Mouse (Mus musculus): ENCODE data around the gene Cltb. TPM values are rescaled to one million over a fixed set of nuclear protein-coding genes. Genes with fewer than 3 reads are reported as not detected.

The Cltb gene
- polyA plus RNA-seq, 1 experiment: 16.9 TPM

- no peak overlapping the region for H3K27ac ChIP-seq (ENCODE audit: insufficient read depth, low read length)
- no peaks in the 10 kb centered on the region; the same call in 1 of the 2 replicates for H3K36me3 ChIP-seq (ENCODE audit: control insufficient read depth, insufficient read depth, low read length)
- no peaks in the 10 kb centered on the region for H3K27me3 ChIP-seq (ENCODE audit: control insufficient read depth, insufficient read depth, low read length)
- no peaks in the 10 kb centered on the region for H3K4me1 ChIP-seq (ENCODE audit: control insufficient read depth, insufficient read depth, insufficient read length)
- TF ChIP-seq CTCF (IDR thresholded peaks at IDR 0.05; ENCODE audit: extremely low read depth, insufficient read depth, insufficient read length, insufficient replicate concordance): no peak
- no peak for TF ChIP-seq POLR2A (IDR thresholded peaks at IDR 0.05; ENCODE audit: low read depth, low read length)
- H3K4me3 ChIP-seq (ENCODE audit: extremely low read depth, insufficient read depth, insufficient read length): no peak overlapping the region
- WGBS: 96% methylated on average over 12 of the region's 12 CpGs
- DNase-seq (ENCODE audit: low read depth in 1 of 2, low spot score in 2 of 2): no peak
These were observed 12.5 kb downstream of the Cltb start for GRCm38 (mm10) chr13:54598622-54599143.

- no peak overlapping the region for H3K27ac ChIP-seq (ENCODE audit: insufficient read depth, low read length)
- no peak for TF ChIP-seq POLR2A (IDR thresholded peaks at IDR 0.05; ENCODE audit: low read depth, low read length)
- no peak for TF ChIP-seq CTCF (IDR thresholded peaks at IDR 0.05; ENCODE audit: extremely low read depth, insufficient read depth, insufficient read length, insufficient replicate concordance)
- H3K4me1 ChIP-seq (ENCODE audit: control insufficient read depth, insufficient read depth, insufficient read length): no peaks in the 10 kb centered on the region
- no peak for DNase-seq (ENCODE audit: low read depth in 1 of 2, low spot score in 2 of 2)
- no peaks in the 10 kb centered on the region; the same call in 1 of the 2 replicates for H3K36me3 ChIP-seq (ENCODE audit: control insufficient read depth, insufficient read depth, low read length)
- WGBS: 92% methylated on average over 5 of the region's 5 CpGs
- H3K4me3 ChIP-seq (ENCODE audit: extremely low read depth, insufficient read depth, insufficient read length): no peak overlapping the region
- no peaks in the 10 kb centered on the region for H3K27me3 ChIP-seq (ENCODE audit: control insufficient read depth, insufficient read depth, low read length)
These were observed 14.3 kb downstream of the Cltb start for GRCm38 (mm10) chr13:54596870-54597269.

- no peak for TF ChIP-seq CTCF (IDR thresholded peaks at IDR 0.05; ENCODE audit: extremely low read depth, insufficient read depth, insufficient read length, insufficient replicate concordance)
- TF ChIP-seq POLR2A (IDR thresholded peaks at IDR 0.05; ENCODE audit: low read depth, low read length): no peak
- Histone ChIP-seq H3K4me3 (ENCODE audit: extremely low read depth, insufficient read depth, insufficient read length) (no peak overlapping the region), H3K27ac (ENCODE audit: insufficient read depth, low read length) (no peak overlapping the region), H3K27me3 (ENCODE audit: control insufficient read depth, insufficient read depth, low read length) (no peaks in the 10 kb centered on the region), H3K4me1 (ENCODE audit: control insufficient read depth, insufficient read depth, insufficient read length) (0 out of 2 replicates have a peak, but pooled peaks cover 1% of the 10 kb centered on the region), H3K36me3 (ENCODE audit: control insufficient read depth, insufficient read depth, low read length) (no peaks in the 10 kb centered on the region; the same call in 1 of the 2 replicates)
- 92% methylated on average over 8 of the region's 8 CpGs for WGBS
- DNase-seq (ENCODE audit: low read depth in 1 of 2, low spot score in 2 of 2): no peak
These were observed 14.9 kb downstream of the Cltb start for GRCm38 (mm10) chr13:54596107-54596690.

GRCm38 (mm10) chr13:54593617-54594016 lies 17.5 kb downstream of the Cltb start:
- no peak overlapping the region for H3K27ac ChIP-seq (ENCODE audit: insufficient read depth, low read length)
- TF ChIP-seq CTCF (IDR thresholded peaks at IDR 0.05; ENCODE audit: extremely low read depth, insufficient read depth, insufficient read length, insufficient replicate concordance): no peak
- TF ChIP-seq POLR2A (IDR thresholded peaks at IDR 0.05; ENCODE audit: low read depth, low read length): no peak
- H3K4me1 ChIP-seq (ENCODE audit: control insufficient read depth, insufficient read depth, insufficient read length): 0 out of 2 replicates have a peak, but pooled peaks cover 5% of the 10 kb centered on the region
- 86% methylated on average over 11 of the region's 11 CpGs for WGBS
- H3K36me3 ChIP-seq (ENCODE audit: control insufficient read depth, insufficient read depth, low read length): no peaks in the 10 kb centered on the region
- no peak for DNase-seq (ENCODE audit: low read depth in 1 of 2, low spot score in 2 of 2)
- no peak overlapping the region for H3K4me3 ChIP-seq (ENCODE audit: extremely low read depth, insufficient read depth, insufficient read length)
- no peaks in the 10 kb centered on the region for H3K27me3 ChIP-seq (ENCODE audit: control insufficient read depth, insufficient read depth, low read length)

- H3K36me3 ChIP-seq (ENCODE audit: control insufficient read depth, insufficient read depth, low read length): no peaks in the 10 kb centered on the region
- H3K27me3 ChIP-seq (ENCODE audit: control insufficient read depth, insufficient read depth, low read length): no peaks in the 10 kb centered on the region
- 81% methylated on average over 8 of the region's 8 CpGs for WGBS
- no peak overlapping the region for H3K27ac ChIP-seq (ENCODE audit: insufficient read depth, low read length)
- H3K4me3 ChIP-seq (ENCODE audit: extremely low read depth, insufficient read depth, insufficient read length): no peak overlapping the region
- H3K4me1 ChIP-seq (ENCODE audit: control insufficient read depth, insufficient read depth, insufficient read length): 0 out of 2 replicates have a peak, but pooled peaks cover 5% of the 10 kb centered on the region
- no peak for TF ChIP-seq CTCF (IDR thresholded peaks at IDR 0.05; ENCODE audit: extremely low read depth, insufficient read depth, insufficient read length, insufficient replicate concordance)
- no peak for TF ChIP-seq POLR2A (IDR thresholded peaks at IDR 0.05; ENCODE audit: low read depth, low read length)
- no peak for DNase-seq (ENCODE audit: low read depth in 1 of 2, low spot score in 2 of 2)
These were observed 19.3 kb downstream of the Cltb start for GRCm38 (mm10) chr13:54591776-54592356.

GRCm38 (mm10) chr13:54589996-54590951 lies 20.9 kb downstream of the Cltb start, which contains the start of the genes Nop16 and Higd2a:
TSS of gene Nop16 (minus strand) at chr13:54590090.
TSS of gene Higd2a (plus strand) at chr13:54590207.
- WGBS: under 1% methylated on average over 51 of the region's 51 CpGs
- Histone ChIP-seq H3K27me3 (ENCODE audit: control insufficient read depth, insufficient read depth, low read length) (no peaks in the 10 kb centered on the region), H3K4me1 (ENCODE audit: control insufficient read depth, insufficient read depth, insufficient read length) (0 out of 2 replicates have a peak, but pooled peaks cover 5% of the 10 kb centered on the region), H3K4me3 (ENCODE audit: extremely low read depth, insufficient read depth, insufficient read length) (peak within 1 kb of the TSS; percentile 85), H3K36me3 (ENCODE audit: control insufficient read depth, insufficient read depth, low read length) (peaks cover 5% of the 10 kb centered on the region), H3K27ac (ENCODE audit: insufficient read depth, low read length) (peak within 1 kb of the TSS; percentile 57)
- peak; percentile 4; the same call in 1 of the 2 replicates for TF ChIP-seq POLR2A (IDR thresholded peaks at IDR 0.05; ENCODE audit: low read depth, low read length)
- no peak for TF ChIP-seq CTCF (IDR thresholded peaks at IDR 0.05; ENCODE audit: extremely low read depth, insufficient read depth, insufficient read length, insufficient replicate concordance)
- DNase-seq (ENCODE audit: low read depth in 1 of 2, low spot score in 2 of 2): peak; percentile 94 to 96
